Mouse (Mus musculus): ENCODE measurements at regions not wholly inside any gene's neighbourhood (a gene's known extent, or its start where the extent isn't known, plus 50 kb on each side); places are given as distances from the start of the nearest gene placed in this dataset.

DNA sequence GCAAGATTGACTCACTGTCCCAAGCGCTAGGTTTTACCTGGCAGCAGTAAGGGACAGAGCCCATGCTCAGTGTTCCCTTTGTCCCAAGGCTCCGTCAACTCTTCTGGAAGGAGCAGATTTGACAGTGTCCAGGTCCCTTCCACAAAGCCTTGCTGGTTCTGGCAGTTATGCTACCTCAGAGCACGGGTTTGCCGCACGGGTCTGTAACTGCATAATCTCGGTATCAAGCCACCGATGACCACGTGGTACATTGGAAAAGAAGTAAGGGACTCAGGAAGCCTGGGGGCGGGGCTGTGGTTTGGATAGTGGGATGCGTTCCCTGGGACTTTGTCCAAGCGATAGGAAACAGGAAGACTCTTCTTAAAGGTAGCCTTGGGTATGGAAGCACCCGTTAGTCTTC is 319.3 kb downstream of the Mtx2 start:
- DNase-seq: no peak

DNA sequence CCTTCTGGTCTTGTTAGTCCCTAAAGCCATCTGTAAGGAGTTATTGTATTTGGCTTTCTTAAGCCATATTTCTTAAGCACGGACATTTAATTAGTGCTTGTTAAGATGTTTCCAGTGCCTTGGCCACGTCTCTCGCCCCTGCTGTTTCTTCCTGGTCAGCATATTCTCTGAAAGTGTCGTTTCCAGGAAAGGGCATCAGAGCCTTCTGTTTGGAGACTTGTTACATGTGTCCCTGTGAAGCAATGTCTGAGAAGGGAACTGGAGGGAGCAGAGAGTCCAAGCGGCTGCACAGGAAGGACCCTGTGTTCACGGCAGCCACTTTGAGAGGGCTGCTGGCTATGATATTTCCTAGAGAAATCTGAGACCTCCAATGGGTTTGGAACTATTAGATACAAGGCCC is 320.7 kb downstream of the Mtx2 start:
- no peak for DNase-seq

DNA sequence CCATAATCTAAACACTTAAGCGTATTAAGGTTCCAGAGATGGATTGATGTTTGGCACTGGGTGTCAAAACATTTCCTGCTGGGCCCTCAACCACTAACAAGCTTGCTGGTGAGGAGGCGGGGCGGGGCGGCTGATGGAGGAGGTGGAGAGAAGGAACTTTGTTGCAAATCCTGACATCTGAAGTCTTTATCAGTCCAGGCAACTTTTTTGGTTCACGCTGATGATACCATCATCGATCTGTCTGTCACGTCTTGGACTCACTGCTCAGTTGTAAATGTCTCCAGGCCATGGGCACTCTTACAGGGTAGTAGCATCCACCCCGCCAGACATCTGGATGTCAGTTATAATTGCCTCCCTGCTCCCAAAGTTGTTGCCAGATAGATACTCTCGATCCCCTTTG is 321.8 kb downstream of the Mtx2 start:
- no peak for DNase-seq

DNA sequence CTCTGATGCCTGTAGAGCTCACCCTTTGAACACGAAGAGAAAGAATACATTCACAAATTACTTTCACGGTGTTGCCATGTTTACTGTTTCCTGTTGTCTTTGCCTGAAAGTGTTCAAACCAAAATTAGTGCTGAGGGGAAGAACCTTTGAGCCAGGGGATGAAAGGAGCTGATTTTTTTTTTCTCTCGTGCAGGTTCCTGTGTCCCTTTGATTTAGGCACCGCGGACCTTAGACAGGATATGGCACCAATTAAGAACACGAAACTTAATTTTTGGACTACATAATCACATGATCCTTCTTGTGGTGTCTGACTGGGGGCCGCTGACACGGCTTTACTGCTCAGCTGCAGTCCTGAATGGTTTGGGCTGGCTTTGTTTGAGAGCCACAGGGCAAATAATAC is 322.4 kb downstream of the Mtx2 start:
- DNase-seq: no peak

DNA sequence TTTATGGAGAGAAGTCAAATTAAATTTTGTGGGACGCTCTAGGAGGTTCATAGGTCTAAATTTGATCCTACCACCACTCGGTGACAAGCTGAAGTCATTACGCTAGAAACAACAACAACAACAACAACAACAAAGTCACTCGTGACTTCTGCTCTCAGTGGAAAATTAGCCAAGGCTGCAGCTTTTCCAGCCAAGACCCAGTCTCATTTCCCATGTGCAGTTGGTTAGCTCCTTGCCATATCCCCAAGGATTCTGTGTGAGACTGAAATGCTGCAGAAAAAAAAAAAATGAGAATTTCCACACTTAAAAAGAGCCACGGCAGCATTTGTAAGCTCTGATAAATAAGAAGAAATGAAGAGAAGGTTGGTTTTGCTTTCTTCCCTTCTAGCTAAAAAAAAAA is 323.4 kb downstream of the Mtx2 start:
- DNase-seq: no peak

DNA sequence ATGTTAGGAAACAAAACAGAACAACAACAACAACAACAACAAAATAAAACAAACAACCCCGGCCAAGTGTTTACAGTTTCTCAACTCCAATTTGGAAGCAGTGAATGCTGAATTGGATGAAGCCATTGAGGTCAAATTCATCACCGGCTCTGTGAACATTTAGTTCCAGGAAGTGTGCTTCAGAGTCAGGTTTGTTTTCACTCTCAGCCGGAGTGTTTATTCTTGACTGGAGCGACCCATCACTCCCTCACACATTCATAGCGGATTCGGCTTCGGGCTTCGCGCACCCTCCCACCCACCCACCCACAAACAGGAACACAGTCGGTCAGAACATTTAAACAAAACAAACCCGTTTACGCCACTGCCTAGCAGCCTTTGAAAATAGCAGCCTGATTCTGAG is 324.0 kb downstream of the Mtx2 start:
- no peak for DNase-seq

DNA sequence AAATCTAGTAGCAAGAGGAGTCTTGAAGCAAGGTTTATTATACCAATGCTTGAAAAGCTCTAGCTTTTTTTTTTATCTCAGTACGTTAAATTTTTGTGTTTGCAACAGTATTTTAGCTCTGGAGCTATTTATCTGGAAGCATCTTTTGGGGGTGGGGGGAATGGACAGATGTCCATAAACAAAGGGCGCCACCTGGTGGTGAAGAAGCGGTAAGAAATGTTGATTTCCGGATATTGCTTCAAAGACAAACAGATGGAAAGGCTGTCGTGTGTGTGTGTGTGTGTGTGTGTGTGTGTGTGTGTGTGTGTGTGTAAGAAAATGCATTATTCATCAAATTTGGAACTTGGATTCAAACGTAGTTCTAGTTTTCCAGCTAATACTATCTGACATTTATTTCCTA is 325.4 kb downstream of the Mtx2 start:
- peak; percentile 67 for DNase-seq

DNA sequence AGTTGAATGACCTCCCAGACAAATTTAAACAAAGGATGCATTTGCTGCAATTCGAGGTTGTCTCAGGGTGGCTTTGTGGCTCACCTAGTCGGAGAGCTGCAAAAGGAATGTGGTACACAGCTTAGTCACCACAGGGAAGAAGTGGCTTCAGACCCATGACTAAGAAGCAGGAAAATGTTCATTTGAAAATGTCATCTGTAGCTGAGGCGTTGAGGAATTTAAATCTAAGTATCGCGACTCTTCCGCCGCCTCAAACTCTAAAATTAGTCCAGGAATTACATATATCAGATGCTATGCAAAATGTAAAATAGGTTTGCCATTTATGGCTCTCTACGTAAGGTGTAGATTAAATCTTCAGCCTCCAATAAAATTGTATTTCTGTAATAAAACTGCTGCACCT is 325.9 kb downstream of the Mtx2 start:
- DNase-seq: no peak

DNA sequence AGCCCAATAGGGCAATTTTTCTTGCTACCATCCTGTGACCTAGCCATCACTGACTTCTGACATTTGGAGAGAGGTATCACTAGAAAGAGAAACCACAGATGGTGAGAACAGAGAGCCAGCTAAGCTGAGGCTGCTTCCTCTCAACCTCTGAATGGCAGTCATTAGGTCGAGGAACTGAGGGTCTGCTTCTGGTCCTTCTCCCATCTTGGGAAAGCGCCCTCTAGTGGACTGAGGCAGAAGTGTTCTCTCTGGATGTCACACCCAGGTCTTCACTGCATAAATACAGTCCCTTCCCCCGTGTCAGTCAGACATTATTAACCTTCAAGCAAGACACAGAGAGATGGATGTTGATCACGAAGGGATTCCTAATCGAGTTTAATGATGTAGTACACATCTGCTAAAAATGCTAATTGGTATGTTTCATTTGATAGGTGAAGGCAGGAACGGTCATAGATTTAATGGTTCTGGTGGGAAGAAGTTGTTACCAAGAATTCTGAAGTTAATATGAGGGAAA is 326.9 kb downstream of the Mtx2 start:
- DNase-seq: peak; percentile 61

DNA sequence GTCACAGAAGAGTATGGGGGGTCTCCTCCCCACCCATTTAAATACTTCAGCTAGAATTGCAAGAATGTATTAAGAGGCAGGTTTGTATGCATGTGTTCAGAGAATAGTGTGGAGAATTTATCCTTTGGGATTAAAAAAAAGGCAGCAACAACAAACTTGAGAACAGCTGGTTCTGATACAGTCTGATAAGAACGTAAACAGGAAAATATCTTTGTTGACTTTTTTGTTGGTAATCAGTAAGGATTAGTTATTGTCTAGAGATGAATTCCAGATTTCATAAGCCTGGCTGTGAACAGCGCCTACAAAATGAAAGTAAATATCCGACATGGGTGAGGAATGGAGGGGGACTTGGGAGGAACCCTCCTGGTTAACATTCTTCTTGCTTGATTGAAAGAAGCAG is 328.8 kb downstream of the Mtx2 start:
- DNase-seq: no peak

DNA sequence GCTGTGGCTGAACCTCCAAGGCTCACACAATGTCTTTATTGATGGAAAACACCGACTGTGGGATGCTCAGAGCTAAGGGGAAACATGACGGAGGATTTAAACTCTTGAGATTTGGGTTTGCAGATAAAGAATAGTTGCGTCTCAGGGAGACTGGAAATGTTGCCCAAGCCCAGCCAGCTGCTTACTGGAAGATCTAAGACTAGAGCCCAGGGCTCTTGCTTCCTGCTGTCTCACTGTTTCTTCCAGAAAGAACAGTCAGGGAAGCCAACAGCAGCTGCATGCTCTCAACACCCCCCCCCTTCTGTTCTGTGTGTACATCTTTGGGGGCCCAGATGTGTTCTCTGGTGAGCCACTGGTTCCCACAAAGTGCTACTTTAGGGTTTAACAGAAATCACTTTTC is 333.0 kb downstream of the Mtx2 start:
- peak; percentile 57 for DNase-seq

DNA sequence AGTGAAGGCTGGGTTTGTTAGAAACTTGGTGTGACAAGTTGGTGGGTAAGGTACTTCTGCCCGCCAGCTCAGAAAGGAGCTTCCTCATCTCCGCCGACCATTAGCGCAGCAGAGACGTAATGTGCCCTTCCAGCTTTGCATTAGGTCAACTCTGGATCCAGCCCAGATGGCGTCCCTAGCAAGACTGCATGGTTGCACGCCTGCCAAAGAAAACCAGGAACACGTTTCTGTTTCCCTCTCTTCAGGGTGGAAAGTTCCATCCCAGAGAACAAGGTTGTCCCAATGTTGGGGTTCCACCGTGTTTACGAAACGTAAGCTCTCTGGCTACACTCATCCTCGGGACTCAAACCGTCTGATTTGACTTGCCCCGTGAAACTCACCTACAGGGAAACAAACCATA is 335.5 kb downstream of the Mtx2 start:
- peak; percentile 22 for DNase-seq

DNA sequence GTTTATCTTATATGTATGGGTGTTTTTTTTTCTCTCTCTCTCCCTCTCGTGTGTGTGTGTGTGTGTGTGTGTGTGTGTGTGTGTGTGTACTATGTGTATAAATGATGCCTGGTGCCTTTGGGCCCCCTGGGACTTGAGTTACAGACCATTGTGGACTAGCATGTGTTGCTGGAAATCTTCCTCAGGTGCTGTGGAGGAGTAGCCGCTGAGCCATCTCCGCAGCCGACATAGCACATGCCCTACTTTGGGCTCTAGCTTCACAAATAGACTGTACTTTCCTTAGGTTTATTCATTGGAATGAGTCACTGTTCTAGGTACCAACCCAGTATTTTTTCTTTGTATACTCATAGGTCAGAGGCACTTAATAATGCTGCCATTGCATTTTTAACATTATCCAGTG is 339.4 kb downstream of the Mtx2 start:
- no peak for DNase-seq

DNA sequence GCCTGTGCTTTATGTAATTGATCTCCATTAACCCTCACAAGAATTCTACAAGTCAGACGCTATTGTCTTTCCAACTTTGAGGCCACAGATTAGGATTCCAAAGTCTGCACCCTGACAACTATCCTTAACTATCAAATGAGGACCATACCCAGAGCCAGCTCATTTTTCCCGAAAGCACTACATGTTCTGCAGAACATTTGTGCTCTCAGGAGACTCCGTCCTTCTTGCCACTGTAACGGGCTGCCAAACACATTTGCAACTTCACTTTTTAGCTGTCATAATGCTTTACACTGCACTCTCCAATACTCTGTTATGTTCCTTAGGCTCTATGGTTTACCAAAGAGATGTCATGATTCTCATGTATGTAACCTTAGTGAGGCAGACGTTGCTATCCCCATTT is 350.7 kb downstream of the Mtx2 start:
- DNase-seq: no peak

DNA sequence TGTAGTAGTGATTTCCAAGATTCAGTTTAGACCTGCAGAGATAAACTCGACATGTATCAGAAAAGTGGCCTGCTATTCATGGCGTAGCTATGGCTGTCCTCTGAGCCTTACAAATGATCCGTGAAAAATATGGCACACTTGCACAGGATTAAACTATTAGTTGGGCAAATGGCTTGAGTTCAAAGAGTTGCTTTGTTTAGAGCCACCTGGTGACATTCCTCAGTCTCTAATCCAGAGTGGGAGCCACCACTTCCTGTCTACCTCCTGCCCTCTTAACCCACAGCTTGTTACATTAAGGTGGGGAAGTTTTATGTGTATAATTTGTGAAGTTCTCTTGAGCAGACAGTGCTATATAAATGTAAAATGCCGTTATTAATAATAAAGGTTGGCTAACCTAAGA is 357.7 kb downstream of the Mtx2 start:
- no peak for DNase-seq

DNA sequence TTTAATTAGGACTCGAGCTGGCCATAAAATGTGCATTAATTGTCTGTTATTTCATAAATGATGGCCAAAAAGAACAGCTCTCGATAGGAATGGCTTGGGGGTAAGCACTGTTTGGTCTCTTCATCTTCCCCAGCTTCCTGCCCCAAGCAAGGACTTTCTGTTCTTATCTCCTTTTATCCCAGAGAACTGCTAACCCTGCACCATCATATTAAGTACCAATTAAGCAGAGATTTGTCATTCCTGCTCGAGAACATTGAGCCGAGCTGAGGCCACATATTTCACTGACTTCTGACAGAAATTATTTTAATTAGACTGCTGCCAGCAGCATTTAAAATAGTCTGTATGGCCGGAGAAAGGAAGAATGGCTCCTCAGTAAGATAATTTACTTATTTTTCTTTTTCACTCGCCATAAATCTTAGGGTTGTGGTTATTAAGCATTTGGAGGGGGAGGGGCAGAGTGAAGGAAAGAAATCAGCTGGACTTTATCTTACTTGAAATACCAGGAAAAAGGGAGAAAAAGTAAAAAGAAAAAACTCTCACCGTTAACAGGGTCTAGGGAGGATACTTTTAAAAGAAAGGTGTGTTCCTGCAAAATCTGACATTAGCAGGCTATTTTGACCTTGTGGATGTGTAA is 377.1 kb downstream of the Mtx2 start:
- DNase-seq: no peak

DNA sequence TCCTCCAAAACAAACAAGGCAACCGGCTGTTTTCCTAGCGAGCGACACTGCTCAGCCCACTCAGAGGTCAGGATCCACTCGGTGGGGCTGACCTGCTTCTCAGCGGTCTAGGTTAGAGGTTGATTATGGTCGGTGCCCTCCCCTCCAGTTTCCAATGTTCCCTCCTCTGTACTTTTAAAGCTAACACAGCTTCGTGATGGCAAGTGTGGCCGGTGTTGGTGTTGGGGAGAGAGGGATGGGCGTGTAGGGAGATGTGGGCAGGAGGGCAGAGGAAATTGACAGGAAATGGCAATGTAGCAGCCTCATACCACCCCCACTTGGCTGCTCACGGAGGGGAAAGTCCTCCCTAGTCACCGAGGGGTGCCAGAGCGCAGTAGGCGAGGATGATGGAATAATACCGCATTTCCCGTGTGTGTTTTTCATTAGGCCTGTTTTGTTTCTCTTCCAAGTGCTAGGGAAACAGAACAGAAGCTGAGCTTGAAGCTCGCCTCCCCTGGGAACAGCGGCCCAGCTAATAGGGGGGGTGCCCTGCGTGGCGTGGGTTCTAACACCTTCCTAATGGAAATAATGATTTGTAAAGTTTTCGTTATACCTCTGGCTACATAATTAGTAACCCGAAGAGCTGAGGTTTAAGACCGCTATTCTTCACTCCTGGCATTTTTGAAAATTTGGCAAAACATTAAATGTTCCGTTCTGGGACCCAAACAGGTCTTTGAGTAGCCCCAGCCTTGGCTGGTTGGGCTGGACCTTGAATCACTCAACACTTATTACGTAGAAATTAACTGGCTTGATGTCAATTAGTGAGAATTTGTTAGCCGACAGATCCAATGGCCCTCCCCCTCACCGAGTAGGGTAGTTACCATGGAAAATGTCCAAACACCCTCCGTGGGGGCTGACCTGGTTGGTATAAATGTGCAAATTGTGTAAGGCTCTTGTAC is 383.5 kb downstream of the Mtx2 start:
- peak; percentile 37 for DNase-seq

DNA sequence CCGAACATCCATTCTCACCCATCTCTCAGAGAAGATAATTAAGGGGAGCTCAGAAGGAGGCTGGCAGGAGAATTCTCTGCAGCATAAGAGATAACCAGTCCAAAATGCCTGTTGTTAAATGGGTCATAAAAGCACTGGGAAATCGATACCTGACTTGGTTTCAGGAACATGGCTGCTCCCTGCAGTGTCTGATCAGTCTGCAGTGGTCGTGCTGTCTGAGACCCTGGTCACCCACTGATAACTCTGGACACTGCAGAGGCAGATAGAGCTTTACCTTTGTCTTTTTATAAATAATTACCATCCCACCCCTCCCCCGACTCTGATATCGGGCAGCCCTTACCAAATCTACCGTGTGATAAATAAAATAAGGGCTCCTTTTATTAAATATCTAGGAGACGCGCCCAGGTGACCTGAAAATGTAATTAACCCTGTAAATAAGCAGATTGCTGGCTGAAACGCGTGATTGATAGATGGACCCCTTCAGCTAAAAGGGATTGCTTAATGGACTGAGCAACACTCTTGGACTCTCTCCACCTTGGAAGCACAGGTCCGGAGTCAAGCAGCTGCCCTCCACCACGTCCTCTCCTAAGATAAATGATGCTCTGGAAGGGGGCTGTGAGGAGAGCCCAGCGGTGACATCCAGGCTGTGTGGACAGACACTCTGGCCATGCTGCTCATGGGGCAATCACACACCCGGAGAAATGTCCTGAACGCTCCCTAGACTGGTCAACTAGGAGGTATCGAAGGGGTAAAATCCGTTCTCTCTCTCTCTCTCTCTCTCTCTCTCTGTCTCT is 384.4 kb downstream of the Mtx2 start:
- DNase-seq: no peak

DNA sequence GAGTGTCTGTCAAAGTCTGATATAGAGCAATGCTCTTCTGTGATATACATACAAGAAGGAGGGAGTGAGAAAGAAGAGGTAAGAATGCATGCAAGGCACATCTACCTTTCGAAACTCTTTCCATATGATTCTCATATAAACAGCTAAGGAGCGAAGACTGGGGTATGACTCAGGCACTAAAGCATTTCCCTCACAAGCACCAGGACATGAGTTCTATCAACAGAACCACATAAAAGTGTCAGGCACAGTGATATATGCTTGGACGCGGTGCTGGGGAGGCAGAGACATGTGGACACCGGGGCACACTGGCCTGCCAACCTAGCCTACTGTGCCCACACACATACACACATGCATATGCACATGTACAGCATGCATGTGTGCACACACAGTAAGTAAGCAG is 391.3 kb downstream of the Mtx2 start:
- DNase-seq: no peak

DNA sequence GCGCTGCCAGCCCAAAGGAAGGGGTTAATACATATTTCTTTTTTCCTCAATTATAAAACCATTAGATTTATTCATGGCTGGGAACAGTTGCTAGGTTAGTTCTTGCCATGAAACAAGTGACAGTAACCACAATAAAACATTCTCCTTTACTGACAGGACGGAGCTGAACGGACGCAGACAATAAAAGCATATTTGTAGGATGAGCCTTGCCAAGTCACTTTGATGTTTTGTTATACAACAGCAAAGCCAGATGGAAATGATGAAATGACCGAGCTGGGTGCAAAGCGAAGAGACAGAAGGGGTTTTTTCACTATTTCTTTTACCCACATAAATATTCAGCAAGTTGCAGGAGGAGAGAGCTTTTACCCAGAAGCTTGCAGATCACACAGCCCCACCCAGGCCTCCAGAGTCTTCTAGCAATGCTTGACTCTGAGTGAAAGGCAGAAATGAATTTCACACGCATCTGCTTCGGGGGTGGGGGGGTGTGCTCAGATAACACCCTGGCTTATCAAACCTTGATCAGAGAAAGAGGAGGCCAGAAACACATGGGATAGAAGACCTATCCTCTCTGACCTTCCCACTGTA is 395.3 kb downstream of the Mtx2 start:
- DNase-seq: no peak

DNA sequence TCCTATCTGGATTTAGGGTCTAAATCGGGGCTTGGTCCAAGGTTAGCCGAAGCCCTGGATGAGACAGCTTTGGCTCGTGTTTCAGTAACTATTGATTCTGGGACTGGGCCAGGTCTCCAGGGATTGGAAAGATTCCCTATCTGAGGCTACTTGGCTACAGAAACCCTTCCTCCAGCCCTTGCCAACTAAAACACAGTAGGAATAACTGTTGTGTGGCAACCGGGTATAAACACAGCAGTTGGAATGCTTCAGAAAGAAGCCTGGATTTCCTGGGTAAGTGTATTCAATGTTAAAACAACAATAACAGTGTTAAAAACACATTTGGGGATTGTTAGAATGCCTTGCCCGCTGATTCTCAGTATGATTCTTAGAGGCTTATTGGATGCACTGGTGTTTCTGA is 398.8 kb downstream of the Mtx2 start:
- peak; percentile 84 for DNase-seq

DNA sequence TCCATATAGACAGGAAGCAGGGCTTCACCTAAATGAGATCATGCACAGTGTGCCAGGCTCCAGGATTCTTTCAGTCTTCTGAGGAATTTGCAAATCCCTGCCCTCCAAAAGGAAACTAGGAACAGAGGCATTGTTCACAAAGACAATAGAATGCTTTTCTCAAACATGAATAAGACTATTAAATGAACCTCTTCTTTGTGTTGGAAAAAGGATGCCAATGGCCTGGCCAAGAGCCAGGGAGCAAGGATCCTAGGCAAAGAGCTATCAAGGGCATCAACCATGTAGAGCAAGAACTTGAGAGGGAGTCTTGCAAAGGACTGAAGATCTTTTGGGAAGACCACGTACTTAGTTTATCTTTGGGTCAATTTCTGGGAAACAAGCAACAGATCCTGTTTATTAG is 415.4 kb downstream of the Mtx2 start:
- no peak for DNase-seq

All from heart, postnatal 4 days (tissue).